Mouse (Mus musculus) heart, adult 2 months (tissue): ENCODE data around the gene Olfr1493-ps1. TPM values are rescaled to one million over a fixed set of nuclear protein-coding genes. Genes with fewer than 3 reads are reported as not detected.

Experiments used
- DNase-seq, 2 experiments: peaks; one replicate each; pipeline ENCODE4 v3.0.0; 2021
- H3K27ac ChIP-seq: fragments of 200-600 bp; 2 replicates; pipeline ENCODE4 v1.8.1; 2022
- H3K27me3 ChIP-seq: fragments of 200-500 bp; 2 replicates; pipeline ENCODE4 v1.6.1; 2012; ENCODE audit warnings: mild to moderate bottlenecking, low read length, inconsistent platforms, mixed read lengths; ENCODE audit not compliant: control insufficient read depth, insufficient read depth
- H3K36me3 ChIP-seq: fragments of 200-500 bp; 2 replicates; pipeline ENCODE4 v1.6.1; 2012; ENCODE audit warnings: low read length, inconsistent platforms; ENCODE audit not compliant: control insufficient read depth, insufficient read depth
- H3K4me1 ChIP-seq: fragments of 200-500 bp; 2 replicates; pipeline ENCODE4 v1.6.1; 2011; ENCODE audit warnings: low read length; ENCODE audit not compliant: control insufficient read depth, insufficient read depth
- H3K4me3 ChIP-seq: fragments of 200-600 bp; 2 replicates; pipeline ENCODE4 v1.8.1; 2022
- H3K79me2 ChIP-seq: fragments of 200-500 bp; replicated peaks from 2 replicates; pipeline ENCODE4 v1.6.1; 2012; ENCODE audit warnings: mild to moderate bottlenecking, inconsistent platforms, low read length, moderate library complexity, mixed read lengths; ENCODE audit not compliant: control insufficient read depth, insufficient read depth
- H3K9ac ChIP-seq: fragments of 200-500 bp; 2 replicates; pipeline ENCODE4 v1.6.1; 2012; ENCODE audit warnings: low read depth, mild to moderate bottlenecking, control low read depth, inconsistent platforms, low read length, mixed read lengths
- CTCF ChIP-seq: fragments of 200-600 bp; IDR thresholded peaks from 2 replicates; pipeline ENCODE4 v1.8.1; 2022; ENCODE audit warnings: antibody characterized with exemption, mild to moderate bottlenecking, moderate library complexity
- EP300 ChIP-seq: fragments of 200-500 bp; IDR thresholded peaks from 2 replicates; pipeline ENCODE4 v1.6.1; 2011; ENCODE audit warnings: low read depth, low read length, control low read depth; ENCODE audit not compliant: insufficient read depth
- POLR2A ChIP-seq: fragments of 200-500 bp; IDR thresholded peaks from 2 replicates; pipeline ENCODE4 v1.6.1; 2011; ENCODE audit warnings: mild to moderate bottlenecking, low read depth, low read length, control low read depth; ENCODE audit not compliant: insufficient read depth
- WGBS: fragments of 180-500 bp; shearing (Covaris S2); methylation state at CpG from one replicate; pipeline ENCODE4 v1.1.7; 2018; 5-methylcytosine and 5-hydroxymethylcytosine counted together
- intact Hi-C: fragments of 180-260 bp; cut with DNase I; formaldehyde crosslinking; loops from one replicate; pipeline ENCODE4 v1.15.1; 2025
- long read RNA-seq: library from polyadenylated mRNA; stranded (forward); transcript quantifications from one replicate; pipeline ENCODE4 v2.0.0, GENCODE M21; 2021
- polyA plus RNA-seq: library from polyadenylated mRNA; depleted of rRNA; stranded (reverse); fragments of >200 nt; gene quantifications from 2 replicates; pipeline ENCODE4 v1.2.3, GENCODE M21; 2012; rRNA removed
- total RNA-seq, 2 experiments: library from RNA; stranded (reverse); gene quantifications; 2 replicates each; pipeline ENCODE4 v1.2.3; 2021

The Olfr1493-ps1 gene
- total RNA-seq (not detected), polyA plus RNA-seq (not detected in 2 replicates)
- long read RNA-seq, result 0 reads

DNA sequence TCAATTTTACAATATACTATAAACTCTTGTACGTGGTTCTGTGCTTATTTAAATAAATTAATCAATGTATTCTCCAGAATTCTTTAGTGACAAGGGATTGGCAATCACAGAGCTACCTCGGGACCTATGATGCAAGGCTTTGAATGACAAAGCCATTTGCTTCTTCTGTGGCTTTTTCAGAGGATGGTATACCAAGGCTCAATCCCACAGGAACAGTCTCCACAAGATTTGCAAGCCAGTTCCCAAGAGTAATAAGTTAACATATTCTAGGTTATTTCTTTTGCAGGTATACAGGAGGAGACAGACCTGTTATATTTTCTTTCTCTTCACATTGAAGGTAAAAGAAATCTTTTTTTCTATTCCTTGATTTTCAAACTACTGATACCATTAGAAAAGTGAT, at the start of gene Olfr1493-ps1:
Olfr1493-ps1 (plus strand) TSS at position 301 of the 400 bp plus-strand sequence.
- no peaks in the 10 kb centered on the region for H3K4me1 ChIP-seq
- no peaks in the 10 kb centered on the region for H3K36me3 ChIP-seq
- no peak within 1 kb of the TSS for H3K27ac ChIP-seq
- WGBS, result 42% methylated on average over 2 of the region's 2 CpGs
- TF ChIP-seq EP300 (no peak), POLR2A (no peak)
- intact Hi-C loops, result no loop called here
- DNase-seq, result no peak
- no peak within 1 kb of the TSS for H3K9ac ChIP-seq
- no peaks in the 10 kb centered on the region for H3K79me2 ChIP-seq
- H3K4me3 ChIP-seq, result no peak within 1 kb of the TSS
- H3K27me3 ChIP-seq, result no peaks in the 10 kb centered on the region

- Histone ChIP-seq H3K79me2 (no peaks in the 10 kb centered on the region), H3K27ac (no peak within 1 kb of the TSS), H3K4me1 (no peaks in the 10 kb centered on the region), H3K27me3 (no peaks in the 10 kb centered on the region), H3K9ac (no peak within 1 kb of the TSS), H3K36me3 (no peaks in the 10 kb centered on the region), H3K4me3 (no peak within 1 kb of the TSS)
- intact Hi-C loops, result no loop called here
- no peak for DNase-seq
- no peak for TF ChIP-seq POLR2A
- TF ChIP-seq EP300, result no peak
- no peak for TF ChIP-seq CTCF
- WGBS, result 53% methylated on average over 3 of the region's 3 CpGs
Measured at GRCm38 (mm10) chr19:13696968-13697367, 26.1 kb upstream of the Olfr1493-ps1 start, which contains the start of gene Olfr1491. TSS of gene Olfr1491 (plus strand) at chr19:13697268.

- intact Hi-C loops, result no loop called here
- Histone ChIP-seq H3K4me1 (no peaks in the 10 kb centered on the region), H3K79me2 (no peaks in the 10 kb centered on the region), H3K36me3 (no peaks in the 10 kb centered on the region), H3K27me3 (no peaks in the 10 kb centered on the region), H3K9ac (no peak within 1 kb of the TSS), H3K4me3 (no peak within 1 kb of the TSS), H3K27ac (no peak within 1 kb of the TSS)
- 87% methylated on average over 4 of the region's 4 CpGs for WGBS
- no peak for DNase-seq
- TF ChIP-seq EP300 (no peak), POLR2A (no peak)
Measured at GRCm38 (mm10) chr19:13739428-13739827, 16.4 kb downstream of the Olfr1493-ps1 start, which contains the start of gene Olfr1494. TSS of gene Olfr1494 (plus strand) at chr19:13739728.

DNA sequence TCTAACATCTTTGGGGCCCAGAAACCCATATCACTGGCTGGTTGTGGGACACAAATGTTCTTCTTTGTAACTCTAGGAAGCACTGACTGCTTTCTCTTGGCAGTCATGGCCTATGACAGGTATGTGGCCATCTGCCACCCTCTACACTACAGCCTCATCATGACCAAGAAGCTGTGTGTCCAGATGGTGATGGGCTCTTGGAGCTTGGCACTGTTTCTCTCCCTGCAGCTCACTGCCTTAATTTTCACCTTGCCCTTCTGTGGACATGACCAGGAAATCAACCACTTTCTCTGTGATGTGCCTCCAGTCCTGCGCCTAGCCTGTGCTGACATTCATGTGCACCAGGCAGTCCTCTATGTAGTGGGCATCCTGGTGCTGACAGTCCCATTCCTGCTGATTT, 26.3 kb downstream of the Olfr1493-ps1 start:
- TF ChIP-seq EP300 (no peak), POLR2A (no peak), CTCF (no peak)
- intact Hi-C loops, result no loop called here
- no peaks in the 10 kb centered on the region for H3K27me3 ChIP-seq
- DNase-seq, result no peak
- no peak overlapping the region for H3K27ac ChIP-seq
- H3K4me3 ChIP-seq, result no peak overlapping the region
- H3K4me1 ChIP-seq, result no peaks in the 10 kb centered on the region
- H3K36me3 ChIP-seq, result no peaks in the 10 kb centered on the region
- H3K79me2 ChIP-seq, result no peaks in the 10 kb centered on the region
- H3K9ac ChIP-seq, result no peak overlapping the region
- 70% methylated on average over 1 of the region's 1 CpGs for WGBS

- Histone ChIP-seq H3K4me1 (no peaks in the 10 kb centered on the region), H3K4me3 (no peak within 1 kb of the TSS), H3K9ac (no peak within 1 kb of the TSS), H3K79me2 (no peaks in the 10 kb centered on the region), H3K36me3 (no peaks in the 10 kb centered on the region), H3K27ac (no peak within 1 kb of the TSS), H3K27me3 (no peaks in the 10 kb centered on the region)
- TF ChIP-seq EP300, result no peak
- TF ChIP-seq POLR2A, result no peak
- intact Hi-C loops, result no loop called here
- DNase-seq, result no peak
- 62% methylated on average over 3 of the region's 3 CpGs for WGBS
Measured at GRCm38 (mm10) chr19:13764306-13764705, 41.2 kb downstream of the Olfr1493-ps1 start, which contains the start of gene Olfr1495. TSS of gene Olfr1495 (plus strand) at chr19:13764606.

DNA sequence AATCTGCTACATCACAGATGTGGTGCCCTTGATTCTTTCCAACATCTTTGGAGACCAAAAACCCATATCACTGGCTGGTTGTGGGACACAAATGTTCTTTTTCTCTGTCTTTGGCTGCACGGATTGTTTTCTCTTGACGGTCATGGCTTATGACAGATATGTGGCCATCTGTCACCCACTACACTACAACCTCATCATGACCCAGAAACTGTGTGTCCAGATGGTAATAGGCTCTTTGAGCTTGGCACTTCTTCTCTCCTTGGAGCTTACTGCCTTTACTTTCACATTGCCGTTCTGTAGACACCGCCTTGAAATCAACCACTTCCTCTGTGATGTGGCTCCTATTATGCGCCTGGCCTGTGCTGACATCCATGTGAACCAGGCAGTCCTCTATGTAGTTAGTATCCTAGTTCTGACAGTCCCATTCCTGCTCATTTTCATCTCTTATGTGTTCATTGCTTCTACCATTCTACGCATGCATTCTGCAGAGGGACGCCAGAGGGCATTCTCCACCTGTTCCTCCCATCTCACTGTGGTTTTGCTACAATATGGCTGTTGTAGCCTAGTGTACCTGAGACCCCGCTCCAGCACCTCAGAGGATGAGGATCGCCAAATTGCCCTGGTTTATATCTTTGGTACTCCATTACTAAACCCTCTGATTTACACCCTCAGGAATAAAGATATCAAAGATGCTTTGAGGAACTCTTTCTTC, 45.6 kb downstream of the Olfr1493-ps1 start:
- intact Hi-C loops, result no loop called here
- H3K9ac ChIP-seq, result no peak overlapping the region
- WGBS, result 85% methylated on average over 9 of the region's 9 CpGs

More for the DNA sequence above, 45.6 kb downstream of the Olfr1493-ps1 start:
- Histone ChIP-seq H3K27me3 (no peaks in the 10 kb centered on the region), H3K79me2 (no peaks in the 10 kb centered on the region), H3K4me1 (no peaks in the 10 kb centered on the region), H3K36me3 (no peaks in the 10 kb centered on the region), H3K27ac (no peak overlapping the region), H3K4me3 (no peak overlapping the region)
- no peak for DNase-seq
- TF ChIP-seq EP300 (no peak), POLR2A (no peak), CTCF (no peak)
